Comparison of ENCODE assay signal across 23 mouse cellular contexts in the genomic region with DNA sequence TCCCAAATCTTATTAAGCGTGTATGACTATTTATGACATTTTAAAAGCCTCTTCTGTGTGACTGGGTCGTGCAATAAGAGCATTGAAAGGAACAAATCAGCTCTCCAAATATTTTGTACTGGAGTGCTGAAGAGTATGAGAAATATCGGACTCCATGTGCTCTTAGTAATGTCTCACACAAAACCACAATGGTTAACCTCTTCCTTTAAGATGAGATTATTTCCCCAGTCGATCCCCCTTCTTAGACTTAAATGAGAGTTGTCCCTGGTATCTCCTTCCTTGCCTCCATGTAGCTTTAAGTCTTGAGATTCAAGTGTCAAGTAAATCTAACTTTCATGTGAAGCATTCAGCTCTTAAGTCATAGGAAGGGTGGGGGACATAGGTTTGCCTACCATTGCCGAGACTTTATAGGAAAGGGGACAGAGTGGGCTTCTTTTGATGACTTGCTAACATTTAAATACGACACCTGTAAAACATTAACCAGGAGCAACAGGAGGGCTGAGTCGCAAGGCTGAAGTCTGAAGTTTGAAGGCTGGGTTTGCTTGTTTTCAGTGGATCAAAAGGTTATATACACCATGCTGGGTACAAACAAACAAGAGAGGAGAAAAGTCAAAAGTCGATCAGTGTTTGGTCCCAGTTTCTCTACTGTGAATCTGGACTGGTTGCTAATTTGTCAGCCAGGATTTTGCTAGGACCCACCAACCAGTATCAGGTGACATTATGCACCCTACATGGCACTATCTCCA. TPM values are rescaled to one million over a fixed set of nuclear protein-coding genes. Genes with fewer than 3 reads are reported as not detected.
DNase-seq lines count a peak whose midpoint lies in the region; ATAC-seq and TF ChIP-seq lines count a peak whose summit lies in the region.
"Had no signal": no experiment of that assay in that cellular context is flagged by ENCODE, and none has a peak within 500 bp of the region (broad histone marks: within the 10 kb centered on the region; RNA-seq: fewer than 3 reads in every experiment).

No protein-coding gene starts in this region.

- H3K27ac ChIP-seq in liver, embryonic 11.5 days (ENCODE audit: low read depth, low read length) = peak overlapping the region; percentile 62; the same call in 1 of the 2 replicates
- H3K27ac ChIP-seq in liver, postnatal 0 days (ENCODE audit: low read depth) = peak overlapping the region; percentile 86
- H3K27ac ChIP-seq: heart, embryonic 10.5 days; hindbrain, embryonic 15.5 days; limb, embryonic 10.5 days had no signal

- ATAC-seq in liver, embryonic 11.5 days (replicated peaks; ENCODE audit: low FRiP score) = 0 out of 2 replicates have a peak, but pooled peaks have one; percentile 36
- peak; percentile 85 for ATAC-seq in liver, postnatal 0 days
- no peak for ATAC-seq in monocyte, adult 5-6 weeks (replicated peaks; ENCODE audit: insufficient number of reproducible peaks, low FRiP score, low TSS enrichment, poor library complexity, severe bottlenecking)
- ATAC-seq: Patski had no signal

- H3K9me3 ChIP-seq in liver, embryonic 11.5 days (ENCODE audit: control insufficient read depth, low read length) = no peaks in the 10 kb centered on the region; the same call in 1 of the 2 replicates
- no peaks in the 10 kb centered on the region for H3K9me3 ChIP-seq in liver, postnatal 0 days (ENCODE audit: low read length)
- H3K9me3 ChIP-seq: heart, embryonic 10.5 days; hindbrain, embryonic 15.5 days; limb, embryonic 10.5 days had no signal

- TF ChIP-seq EP300 in liver, postnatal 0 days (IDR thresholded peaks at IDR 0.05; ENCODE audit: low read depth) = peak; percentile 55; the same call in 1 of the 2 replicates

- no peak overlapping the region for H3K4me3 ChIP-seq in liver, embryonic 11.5 days (ENCODE audit: low read depth, low read length)
- no peak overlapping the region for H3K4me3 ChIP-seq in liver, postnatal 0 days (ENCODE audit: low read depth, low read length)
- H3K4me3 ChIP-seq: heart, embryonic 10.5 days; hindbrain, embryonic 15.5 days; limb, embryonic 10.5 days had no signal

- DNase-seq in kidney, adult 18-20 months = peak; percentile 7
- DNase-seq in kidney, postnatal 4 days = no peak
- peak; percentile 82 for DNase-seq in 416B (ENCODE audit: low read depth)
- no peak for DNase-seq in liver, embryonic 11.5 days (ENCODE audit: low spot score)
- peak; percentile 22 for DNase-seq in liver, postnatal 0 days
- no peak for DNase-seq in embryo, embryonic 9.5 days (ENCODE audit: extremely low spot score)
- DNase-seq in embryo, embryonic 10.5 days (ENCODE audit: low spot score) = no peak
- DNase-seq: adrenal gland, postnatal 36 days; cerebellum, adult 9-10 months; gastrocnemius, postnatal 36 days; lung, adult 18-20 months; lung, postnatal 14 days; midbrain, embryonic 14.5 days; thymus, postnatal 14 days had no signal

- 53% methylated on average over 8 of the region's 8 CpGs for WGBS in liver, embryonic 11.5 days
- WGBS in liver, postnatal 0 days (ENCODE audit: insufficient replicate concordance) = 37% methylated on average over 8 of the region's 8 CpGs

- peaks cover 12% of the 10 kb centered on the region; the same call in 1 of the 2 replicates for H3K27me3 ChIP-seq in liver, embryonic 11.5 days (replicated peaks; ENCODE audit: control insufficient read depth, insufficient read depth, low read length)
- no peaks in the 10 kb centered on the region for H3K27me3 ChIP-seq in liver, postnatal 0 days (ENCODE audit: insufficient read depth, low read length)
- H3K27me3 ChIP-seq: hindbrain, embryonic 15.5 days had no signal

- no peak for TF ChIP-seq CTCF in liver, postnatal 0 days (IDR thresholded peaks at IDR 0.05; ENCODE audit: low read depth)

- peaks cover 3% of the 10 kb centered on the region; the same call in 1 of the 2 replicates for H3K4me1 ChIP-seq in liver, embryonic 11.5 days (replicated peaks; ENCODE audit: control insufficient read depth, insufficient read depth, low read length)
- H3K4me1 ChIP-seq in liver, postnatal 0 days (ENCODE audit: insufficient read depth) = peaks cover 14% of the 10 kb centered on the region
- H3K4me1 ChIP-seq: heart, embryonic 10.5 days had no signal

- H3K9ac ChIP-seq in liver, embryonic 11.5 days (ENCODE audit: low read depth, low read length) = no peak overlapping the region
- H3K9ac ChIP-seq in liver, postnatal 0 days (replicated peaks) = no peak overlapping the region
- H3K9ac ChIP-seq: hindbrain, embryonic 15.5 days had no signal

- H3K4me2 ChIP-seq in liver, embryonic 11.5 days = no peak overlapping the region
- peak overlapping the region; percentile 33; the same call in 1 of the 2 replicates for H3K4me2 ChIP-seq in liver, postnatal 0 days (ENCODE audit: low read depth, low read length)
- H3K4me2 ChIP-seq: hindbrain, embryonic 15.5 days had no signal

- H3K36me3 ChIP-seq in liver, embryonic 11.5 days (ENCODE audit: control insufficient read depth, insufficient read depth, low read length) = no peaks in the 10 kb centered on the region; the same call in 1 of the 2 replicates
- H3K36me3 ChIP-seq in liver, postnatal 0 days (replicated peaks; ENCODE audit: insufficient read depth, low read length) = peaks cover 11% of the 10 kb centered on the region; the same call in 1 of the 2 replicates
- H3K36me3 ChIP-seq: heart, embryonic 10.5 days; hindbrain, embryonic 15.5 days; limb, embryonic 10.5 days had no signal

RNA-seq across cellular contexts. Expression of gene Plg, which starts 6.8 kb away (rescaled TPM):
- 130 and 157 TPM in 2 replicates for polyA plus RNA-seq in liver, embryonic 11.5 days (2014; fragmentation: Nextera tagmentation; extraction: Ambion mirVana)
- 1,130 and 1,170 TPM in 2 replicates for polyA plus RNA-seq in liver, postnatal 0 days (2015; fragmentation: Nextera tagmentation; extraction: Ambion mirVana)
- total RNA-seq in monocyte, adult 5-6 weeks (2017) = 0.58 to 1.5 TPM (median 0.85 TPM) in 3 replicates
- total RNA-seq: ES-E14; hematopoietic stem cell, adult 5-6 weeks; layer of hippocampus, adult 18-20 months; layer of hippocampus, postnatal 14 days had no signal
- polyA plus RNA-seq: limb, embryonic 10.5 days; midbrain, embryonic 14.5 days had no signal

Comparison
In these comparisons a context has a peak if more than half of its experiments do, and no peak if none do; other contexts are left out.
1. DNase-seq: peak in kidney, adult 18-20 months (single experiment), 416B (single experiment) and liver, postnatal 0 days (single experiment); none in kidney, postnatal 4 days (0 of 2), liver, embryonic 11.5 days (single experiment), embryo, embryonic 9.5 days (single experiment) and embryo, embryonic 10.5 days (single experiment).